Mouse (Mus musculus) E14TG2a.4 (cell line): ENCODE results near the gene Mkrn2os.

Experiments used
- CTCF ChIP-seq: conservative IDR thresholded peaks from 2 replicates; pipeline ENCODE4 v1.5.1; 2014; ENCODE audit warnings: low read length
- NANOG ChIP-seq: IDR thresholded peaks from 2 replicates; pipeline ENCODE4 v1.6.1; 2014; ENCODE audit warnings: borderline replicate concordance, low read length, mixed read lengths

DNA sequence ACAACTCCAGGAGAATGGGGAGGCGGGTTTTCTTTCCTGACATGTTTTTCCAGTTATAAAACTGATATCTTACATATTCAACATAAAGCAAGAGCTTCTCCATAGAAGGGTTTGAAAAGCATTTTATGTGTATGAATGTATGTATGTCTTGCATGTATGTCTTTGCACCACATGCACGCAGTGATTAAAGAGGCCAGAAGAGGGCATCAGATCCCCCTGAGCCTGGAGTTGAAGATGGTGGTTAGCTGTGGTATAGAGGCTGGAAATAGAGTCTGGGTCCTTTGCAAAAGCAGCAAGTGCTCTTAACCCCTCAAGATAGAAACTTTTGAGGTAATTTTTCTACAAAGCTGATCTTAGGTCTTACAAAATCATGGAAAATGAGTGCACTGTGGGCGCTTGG, 16.7 kb upstream of the Mkrn2os start:
- TF ChIP-seq CTCF (peak; percentile 49), NANOG (no peak)
